Mouse (Mus musculus) midbrain, embryonic 16.5 days (tissue): ENCODE results near the gene Cnnm3. TPM values are rescaled to one million over a fixed set of nuclear protein-coding genes. Genes with fewer than 3 reads are reported as not detected.

Experiments used
- ATAC-seq: fragments of 200-750 bp; cut with Nextera tagmentation; 2 replicates; pipeline ENCODE4 v1.8.0; 2017; ENCODE audit warnings: moderate TSS enrichment
- H3K27ac ChIP-seq: fragments of 300-500 bp; sonication (generic); 2 replicates; pipeline ENCODE4 v1.5.1; 2014; ENCODE audit warnings: mild to moderate bottlenecking, low read length, mixed read lengths
- H3K27me3 ChIP-seq: fragments of 300-500 bp; sonication (generic); 2 replicates; pipeline ENCODE4 v1.6.1; 2014; ENCODE audit warnings: low read depth, low read length, mixed read lengths; ENCODE audit not compliant: control insufficient read depth, insufficient read depth
- H3K36me3 ChIP-seq: fragments of 300-500 bp; sonication (generic); 2 replicates; pipeline ENCODE4 v1.6.1; 2014; ENCODE audit warnings: mild to moderate bottlenecking, low read length, moderate library complexity, mixed read lengths; ENCODE audit not compliant: control insufficient read depth, insufficient read depth
- H3K4me1 ChIP-seq: fragments of 300-500 bp; sonication (generic); 2 replicates; pipeline ENCODE4 v1.6.1; 2014; ENCODE audit warnings: mild to moderate bottlenecking, low read length, mixed read lengths; ENCODE audit not compliant: control insufficient read depth, insufficient read depth
- H3K4me2 ChIP-seq: fragments of 300-500 bp; sonication (generic); 2 replicates; pipeline ENCODE4 v1.6.1; 2014; ENCODE audit warnings: mild to moderate bottlenecking, low read length, mixed read lengths
- H3K4me3 ChIP-seq: fragments of 300-500 bp; sonication (generic); 2 replicates; pipeline ENCODE4 v1.5.1; 2014; ENCODE audit warnings: low read depth, mild to moderate bottlenecking, low read length, moderate library complexity, mixed read lengths
- H3K9ac ChIP-seq: fragments of 300-500 bp; sonication (generic); 2 replicates; pipeline ENCODE4 v1.6.1; 2014; ENCODE audit warnings: low read depth, low read length, mixed read lengths
- H3K9me3 ChIP-seq: fragments of 300-500 bp; sonication (generic); replicated peaks from 2 replicates; pipeline ENCODE4 v1.6.1; 2014; ENCODE audit warnings: mild to moderate bottlenecking, low read length, mixed read lengths; ENCODE audit not compliant: control insufficient read depth, poor library complexity, severe bottlenecking
- WGBS: fragments of 180-500 bp; shearing (Covaris S2); extraction: QIAGEN DNeasy Blood & Tissue Kit; methylation state at CpG from one replicate; pipeline ENCODE4 v1.1.7; 2014; 5-methylcytosine and 5-hydroxymethylcytosine counted together
- polyA plus RNA-seq: library from polyadenylated mRNA; unstranded; fragments of >200 nt; fragmentation: Nextera tagmentation; extraction: Ambion mirVana; gene quantifications from 2 replicates; pipeline ENCODE4 v1.2.1, GENCODE M21; 2015

The Cnnm3 gene
- polyA plus RNA-seq, 1 experiment from 2014 or later: 4.2 TPM

GRCm38 (mm10) chr1:36555798-36556395, 44.2 kb downstream of the Cnnm3 start:
- peak overlapping the region; percentile 90 for H3K4me2 ChIP-seq
- H3K4me1 ChIP-seq: peaks cover 28% of the 10 kb centered on the region
- no peaks in the 10 kb centered on the region for H3K9me3 ChIP-seq
- peak overlapping the region; percentile 99 for H3K27ac ChIP-seq
- no peaks in the 10 kb centered on the region for H3K27me3 ChIP-seq
- no peak for ATAC-seq
- H3K9ac ChIP-seq: peak overlapping the region; percentile 89
- WGBS: 2% methylated on average over 8 of the region's 8 CpGs
- peaks cover 26% of the 10 kb centered on the region for H3K36me3 ChIP-seq
- H3K4me3 ChIP-seq: peak overlapping the region; percentile 68

DNA sequence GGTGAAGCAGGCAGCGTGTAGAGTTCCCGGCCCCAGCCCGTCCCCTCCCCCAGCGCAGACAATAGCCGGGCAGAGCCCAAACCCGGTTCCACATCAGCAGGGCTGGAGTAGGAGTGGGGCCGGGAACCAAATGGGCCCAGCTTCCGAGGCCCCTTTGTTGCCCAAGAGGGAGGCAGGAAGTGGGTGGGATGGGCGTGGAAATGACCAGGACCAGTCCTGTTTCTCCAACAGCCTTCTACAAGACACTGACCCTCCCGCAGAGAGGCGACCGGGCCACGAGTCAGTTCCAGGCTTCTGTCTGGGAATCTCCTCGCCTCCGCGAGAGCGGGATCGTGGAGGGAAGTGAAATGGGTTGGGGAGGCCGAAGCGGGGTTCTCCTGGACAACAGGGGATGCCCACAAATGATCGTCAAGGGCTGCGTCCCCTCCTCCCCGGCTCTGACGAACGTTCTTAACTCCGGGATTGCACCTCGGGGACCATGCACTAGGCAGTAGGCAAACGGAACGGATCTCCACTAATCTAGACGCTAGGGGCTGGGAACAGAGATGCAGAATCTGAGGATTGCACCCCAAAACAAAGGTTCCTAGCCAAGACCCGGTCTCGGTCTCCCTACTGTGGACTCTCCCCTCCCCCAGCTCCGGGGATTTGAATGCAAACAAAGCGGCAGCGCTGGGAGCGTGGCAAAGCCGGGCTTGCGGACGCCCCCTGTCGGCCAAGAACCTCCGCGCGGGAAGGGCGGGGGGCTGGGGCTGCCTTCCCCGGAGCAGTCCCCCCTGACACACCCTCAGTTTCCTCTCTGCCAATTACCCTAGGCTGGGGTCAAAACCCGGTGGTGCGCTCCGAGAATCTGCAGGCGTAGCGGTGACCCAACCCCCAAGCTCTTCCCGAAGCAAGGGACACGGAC, 45.1 kb downstream of the Cnnm3 start:
- Histone ChIP-seq H3K9ac (peak overlapping the region; percentile 89), H3K27me3 (no peaks in the 10 kb centered on the region), H3K9me3 (no peaks in the 10 kb centered on the region), H3K36me3 (peaks cover 18% of the 10 kb centered on the region), H3K4me2 (peak overlapping the region; percentile 90), H3K27ac (peak overlapping the region; percentile 99), H3K4me3 (peak overlapping the region; percentile 68), H3K4me1 (peaks cover 28% of the 10 kb centered on the region)
- ATAC-seq: peak; percentile 78
- WGBS: under 1% methylated on average over 52 of the region's 52 CpGs

GRCm38 (mm10) chr1:36557457-36558011, 45.9 kb downstream of the Cnnm3 start:
- peaks cover 28% of the 10 kb centered on the region for H3K4me1 ChIP-seq
- peak overlapping the region; percentile 99 for H3K27ac ChIP-seq
- H3K4me2 ChIP-seq: peak overlapping the region; percentile 90
- no peaks in the 10 kb centered on the region for H3K9me3 ChIP-seq
- peak overlapping the region; percentile 68 for H3K4me3 ChIP-seq
- WGBS: under 1% methylated on average over 48 of the region's 48 CpGs
- ATAC-seq: peak; percentile 60
- H3K9ac ChIP-seq: peak overlapping the region; percentile 89
- H3K36me3 ChIP-seq: peaks cover 11% of the 10 kb centered on the region
- no peaks in the 10 kb centered on the region for H3K27me3 ChIP-seq

GRCm38 (mm10) chr1:36558031-36558993, 46.6 kb downstream of the Cnnm3 start, which contains the start of gene Sema4c:
TSS of gene Sema4c (minus strand) at chr1:36558349.
- under 1% methylated on average over 65 of the region's 69 CpGs for WGBS

GRCm38 (mm10) chr1:36559256-36559655, 47.6 kb downstream of the Cnnm3 start:
- Histone ChIP-seq H3K36me3 (no peaks in the 10 kb centered on the region), H3K4me3 (no peak overlapping the region), H3K4me1 (peaks cover 25% of the 10 kb centered on the region), H3K27me3 (no peaks in the 10 kb centered on the region), H3K9ac (0 out of 2 replicates have a peak overlapping the region, but pooled peaks have one; percentile 89), H3K4me2 (peak overlapping the region; percentile 90; the same call in 1 of the 2 replicates), H3K27ac (no peak overlapping the region), H3K9me3 (no peaks in the 10 kb centered on the region)
- no peak for ATAC-seq
- WGBS: 6% methylated on average over 4 of the region's 4 CpGs

More at GRCm38 (mm10) chr1:36558031-36558993, 46.6 kb downstream of the Cnnm3 start, which contains the start of gene Sema4c:
- Histone ChIP-seq H3K4me3 (peak within 1 kb of the TSS; percentile 68), H3K4me1 (peaks cover 28% of the 10 kb centered on the region), H3K27me3 (no peaks in the 10 kb centered on the region), H3K36me3 (peaks cover 3% of the 10 kb centered on the region), H3K27ac (peak within 1 kb of the TSS; percentile 99), H3K9ac (peak within 1 kb of the TSS; percentile 89), H3K9me3 (no peaks in the 10 kb centered on the region), H3K4me2 (peak within 1 kb of the TSS; percentile 90)
- peak; percentile 55 for ATAC-seq

DNA sequence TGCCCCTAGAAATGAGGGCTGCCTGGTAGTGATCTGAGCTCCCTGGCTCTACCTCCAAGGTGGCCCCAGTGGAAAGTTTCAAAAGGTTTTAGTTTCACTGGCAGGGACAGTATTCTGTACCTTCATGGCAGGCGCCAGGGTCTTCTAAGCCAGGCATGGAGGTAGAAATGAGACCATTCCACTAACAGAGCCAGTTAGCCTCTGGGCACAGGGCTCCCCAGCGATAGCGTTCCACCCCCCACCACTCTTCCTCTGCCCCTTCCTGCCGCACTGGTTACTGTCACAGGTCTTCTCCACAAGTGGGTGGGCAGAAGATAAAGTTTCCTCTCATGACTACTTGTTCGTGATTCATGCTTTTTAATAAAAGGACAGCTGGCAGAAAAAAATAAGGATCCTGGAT, 48.2 kb downstream of the Cnnm3 start:
- no peaks in the 10 kb centered on the region for H3K9me3 ChIP-seq
- no peak for ATAC-seq
- no peaks in the 10 kb centered on the region for H3K36me3 ChIP-seq
- H3K4me3 ChIP-seq: no peak overlapping the region
- no peak overlapping the region for H3K27ac ChIP-seq
- H3K4me2 ChIP-seq: no peak overlapping the region
- H3K4me1 ChIP-seq: peaks cover 18% of the 10 kb centered on the region
- H3K27me3 ChIP-seq: no peaks in the 10 kb centered on the region
- no peak overlapping the region for H3K9ac ChIP-seq
- WGBS: 78% methylated on average over 5 of the region's 5 CpGs

GRCm38 (mm10) chr1:36560903-36561302, 49.2 kb downstream of the Cnnm3 start:
- H3K9ac ChIP-seq: no peak overlapping the region
- H3K4me2 ChIP-seq: no peak overlapping the region
- no peaks in the 10 kb centered on the region for H3K9me3 ChIP-seq
- no peak overlapping the region for H3K27ac ChIP-seq
- ATAC-seq: no peak
- H3K27me3 ChIP-seq: no peaks in the 10 kb centered on the region
- H3K4me1 ChIP-seq: peaks cover 9% of the 10 kb centered on the region
- H3K36me3 ChIP-seq: no peaks in the 10 kb centered on the region
- no peak overlapping the region for H3K4me3 ChIP-seq
- 68% methylated on average over 6 of the region's 6 CpGs for WGBS

DNA sequence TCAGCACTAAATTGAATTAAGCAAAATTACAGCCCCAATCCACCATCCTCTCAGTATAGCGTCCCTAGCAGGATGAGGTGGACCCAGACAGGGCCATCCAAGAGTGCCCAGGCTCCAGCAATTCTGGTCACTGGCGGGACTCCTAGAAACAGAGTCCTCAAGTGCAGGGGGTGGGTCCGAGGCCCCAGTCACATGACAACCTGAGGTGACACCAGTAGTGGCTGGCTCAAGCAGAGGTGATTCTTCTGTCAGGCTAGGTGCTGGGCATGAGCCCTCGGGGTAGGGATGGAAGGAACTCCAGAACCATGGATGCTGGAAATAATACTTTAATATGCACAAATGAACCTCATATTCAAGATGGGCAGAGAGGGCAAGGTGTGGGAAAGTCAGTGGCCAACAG, 50.7 kb downstream of the Cnnm3 start:
- no peak for ATAC-seq
- Histone ChIP-seq H3K4me3 (no peak overlapping the region), H3K9ac (no peak overlapping the region), H3K27ac (no peak overlapping the region), H3K36me3 (no peaks in the 10 kb centered on the region), H3K4me2 (no peak overlapping the region), H3K27me3 (no peaks in the 10 kb centered on the region), H3K4me1 (peaks cover 11% of the 10 kb centered on the region), H3K9me3 (no peaks in the 10 kb centered on the region)
- 71% methylated on average over 4 of the region's 4 CpGs for WGBS
